Mouse (Mus musculus): ENCODE measurements around the gene Nmnat2.

GRCm38 (mm10) chr1:152954821-152955523 lies at the start of gene Nmnat2:
- TF ChIP-seq POLR2A (IDR thresholded peaks at IDR 0.05; ENCODE audit: insufficient read length, low read depth) = no peak
- TF ChIP-seq CEBPB (IDR thresholded peaks at IDR 0.05; ENCODE audit: insufficient read depth, poor library complexity, severe bottlenecking) = no peak
- TF ChIP-seq MYOD1 (IDR thresholded peaks at IDR 0.05; ENCODE audit: control insufficient read depth in 1 of 3, insufficient read length in 2 of 3, low read depth in 2 of 3) = no peak
- TF ChIP-seq E2F4 (IDR thresholded peaks at IDR 0.05; ENCODE audit: insufficient read depth) = no peak
- no peak for TF ChIP-seq USF1 (IDR thresholded peaks at IDR 0.05; ENCODE audit: low read depth)
- TF ChIP-seq POLR2AphosphoS2 (IDR thresholded peaks at IDR 0.05; ENCODE audit: insufficient read length, low read depth) = no peak
- TF ChIP-seq MAX (IDR thresholded peaks at IDR 0.05; ENCODE audit: low read depth) = no peak
- no peak for TF ChIP-seq TCF12 (IDR thresholded peaks at IDR 0.05; ENCODE audit: insufficient read depth, poor library complexity, severe bottlenecking)
- no peak for TF ChIP-seq REST (IDR thresholded peaks at IDR 0.05; ENCODE audit: insufficient read depth, insufficient read length)
- no peak for TF ChIP-seq SRF (IDR thresholded peaks at IDR 0.05; ENCODE audit: control insufficient read depth, insufficient read length, low read depth)
- no peak for TF ChIP-seq MYOG (IDR thresholded peaks at IDR 0.05; ENCODE audit: control insufficient read depth in 1 of 3, insufficient read depth in 1 of 3, insufficient read length in 2 of 3, low read depth in 2 of 3)
- TF ChIP-seq TCF3 (IDR thresholded peaks at IDR 0.05; ENCODE audit: insufficient read length, low read depth) = no peak
